Mouse (Mus musculus) heart, embryonic 15.5 days (tissue): Measurements from ENCODE around the gene Map3k10. TPM values are rescaled to one million over a fixed set of nuclear protein-coding genes. Genes with fewer than 3 reads are reported as not detected.

ENCODE experiments used
- ATAC-seq: fragments of 200-750 bp; cut with Nextera tagmentation; replicated peaks from 2 replicates; pipeline ENCODE4 v1.8.0; 2017; ENCODE audit warnings: low read depth, moderate TSS enrichment; ENCODE audit not compliant: insufficient number of reproducible peaks, insufficient read depth, low FRiP score
- H3K27ac ChIP-seq: fragments of 300-500 bp; sonication (generic); 2 replicates; pipeline ENCODE4 v1.5.1; 2015; ENCODE audit warnings: mild to moderate bottlenecking, inconsistent platforms
- H3K27me3 ChIP-seq: fragments of 300-500 bp; sonication (generic); 2 replicates; pipeline ENCODE4 v1.6.1; 2015; ENCODE audit warnings: inconsistent platforms
- H3K36me3 ChIP-seq: fragments of 300-500 bp; sonication (generic); 2 replicates; pipeline ENCODE4 v1.6.1; 2015; ENCODE audit warnings: mild to moderate bottlenecking, inconsistent platforms
- H3K4me1 ChIP-seq: fragments of 300-500 bp; sonication (generic); replicated peaks from 2 replicates; pipeline ENCODE4 v1.6.1; 2015; ENCODE audit warnings: inconsistent platforms
- H3K4me2 ChIP-seq: fragments of 300-500 bp; sonication (generic); 2 replicates; pipeline ENCODE4 v1.6.1; 2015; ENCODE audit warnings: inconsistent platforms, mild to moderate bottlenecking, moderate library complexity
- H3K4me3 ChIP-seq: fragments of 300-500 bp; sonication (generic); 2 replicates; pipeline ENCODE4 v1.5.1; 2015; ENCODE audit warnings: mild to moderate bottlenecking, inconsistent platforms
- H3K9ac ChIP-seq: fragments of 300-500 bp; sonication (generic); 2 replicates; pipeline ENCODE4 v1.6.1; 2015; ENCODE audit warnings: mild to moderate bottlenecking, inconsistent platforms
- H3K9me3 ChIP-seq: fragments of 300-500 bp; sonication (generic); replicated peaks from 2 replicates; pipeline ENCODE4 v1.6.1; 2016; ENCODE audit warnings: inconsistent platforms
- WGBS: fragments of 180-500 bp; shearing (Covaris S2); methylation state at CpG from one replicate; pipeline ENCODE4 v1.1.7; 2015; ENCODE audit warnings: mixed read lengths; 5-methylcytosine and 5-hydroxymethylcytosine counted together
- polyA plus RNA-seq: library from polyadenylated mRNA; unstranded; fragments of >200 nt; fragmentation: Nextera tagmentation; extraction: Ambion mirVana; gene quantifications from 2 replicates; pipeline ENCODE4 v1.2.1, GENCODE M21; 2015

Gene Map3k10
- 3.7 and 4.5 TPM in 2 replicates for polyA plus RNA-seq

GRCm38 (mm10) chr7:27674522-27675221, at the start of gene Map3k10:
TSS of gene Map3k10 (minus strand) at chr7:27674598.
- Histone ChIP-seq H3K4me3 (peak within 1 kb of the TSS; percentile 94), H3K36me3 (no peaks in the 10 kb centered on the region), H3K4me1 (peaks cover 22% of the 10 kb centered on the region), H3K9ac (peak within 1 kb of the TSS; percentile 85), H3K4me2 (peak within 1 kb of the TSS; percentile 99), H3K27ac (peak within 1 kb of the TSS; percentile 89), H3K27me3 (no peaks in the 10 kb centered on the region), H3K9me3 (no peaks in the 10 kb centered on the region)
- peak; percentile 97 for ATAC-seq
- WGBS: 1% methylated on average over 30 of the region's 31 CpGs

GRCm38 (mm10) chr7:27721951-27722350, 47.6 kb upstream of the Map3k10 start:
- no peak overlapping the region for H3K27ac ChIP-seq
- H3K4me3 ChIP-seq: no peak overlapping the region
- WGBS: 85% methylated on average over 8 of the region's 8 CpGs
- ATAC-seq: no peak
- H3K4me2 ChIP-seq: no peak overlapping the region
- H3K4me1 ChIP-seq: 0 out of 2 replicates have a peak, but pooled peaks cover 2% of the 10 kb centered on the region
- no peaks in the 10 kb centered on the region for H3K9me3 ChIP-seq
- H3K36me3 ChIP-seq: no peaks in the 10 kb centered on the region
- H3K27me3 ChIP-seq: no peaks in the 10 kb centered on the region; the same call in 1 of the 2 replicates
- H3K9ac ChIP-seq: no peak overlapping the region

- Histone ChIP-seq H3K4me1 (no peaks in the 10 kb centered on the region), H3K27me3 (no peaks in the 10 kb centered on the region), H3K4me3 (no peak overlapping the region), H3K9ac (no peak overlapping the region), H3K36me3 (no peaks in the 10 kb centered on the region), H3K4me2 (no peak overlapping the region), H3K27ac (no peak overlapping the region), H3K9me3 (peaks cover 7% of the 10 kb centered on the region; the same call in 1 of the 2 replicates)
- whole genome bisulfite sequencing: 75% methylated on average over 7 of the region's 7 CpGs
- no peak for ATAC-seq
Measured at GRCm38 (mm10) chr7:27710402-27710801, 36.0 kb upstream of the Map3k10 start.

GRCm38 (mm10) chr7:27696711-27697110, 22.3 kb upstream of the Map3k10 start:
- 44% methylated on average over 3 of the region's 3 CpGs for WGBS
- ATAC-seq: no peak

GRCm38 (mm10) chr7:27691076-27691475, 16.7 kb upstream of the Map3k10 start:
- 30% methylated on average over 5 of the region's 5 CpGs for WGBS
- H3K27ac ChIP-seq: no peak overlapping the region
- no peak overlapping the region for H3K4me2 ChIP-seq
- H3K9me3 ChIP-seq: no peaks in the 10 kb centered on the region
- peaks cover 12% of the 10 kb centered on the region for H3K4me1 ChIP-seq
- ATAC-seq: no peak
- no peak overlapping the region for H3K9ac ChIP-seq
- no peaks in the 10 kb centered on the region for H3K27me3 ChIP-seq
- no peak overlapping the region for H3K4me3 ChIP-seq
- H3K36me3 ChIP-seq: no peaks in the 10 kb centered on the region

More at GRCm38 (mm10) chr7:27696711-27697110, 22.3 kb upstream of the Map3k10 start:
- H3K36me3 ChIP-seq: no peaks in the 10 kb centered on the region
- H3K27ac ChIP-seq: no peak overlapping the region
- H3K9me3 ChIP-seq: no peaks in the 10 kb centered on the region
- no peak overlapping the region for H3K4me2 ChIP-seq
- no peaks in the 10 kb centered on the region for H3K27me3 ChIP-seq
- H3K4me1 ChIP-seq: no peaks in the 10 kb centered on the region
- no peak overlapping the region for H3K4me3 ChIP-seq
- H3K9ac ChIP-seq: no peak overlapping the region

GRCm38 (mm10) chr7:27688815-27689612, 14.6 kb upstream of the Map3k10 start, which contains the start of gene Zfp607b:
TSS of gene Zfp607b (plus strand) at chr7:27689340.
- under 1% methylated on average over 19 of the region's 19 CpGs for WGBS
- Histone ChIP-seq H3K36me3 (no peaks in the 10 kb centered on the region), H3K4me1 (peaks cover 17% of the 10 kb centered on the region), H3K4me3 (peak within 1 kb of the TSS; percentile 45), H3K9ac (peak within 1 kb of the TSS; percentile 50), H3K9me3 (no peaks in the 10 kb centered on the region), H3K4me2 (peak within 1 kb of the TSS; percentile 65), H3K27me3 (peaks cover 8% of the 10 kb centered on the region; the same call in 1 of the 2 replicates), H3K27ac (peak within 1 kb of the TSS; percentile 35)
- peak; percentile 100 for ATAC-seq

GRCm38 (mm10) chr7:27688246-27688788, 13.9 kb upstream of the Map3k10 start:
- peak overlapping the region; percentile 50 for H3K9ac ChIP-seq
- peak overlapping the region; percentile 45 for H3K4me3 ChIP-seq
- H3K27me3 ChIP-seq: peaks cover 13% of the 10 kb centered on the region; the same call in 1 of the 2 replicates
- 35% methylated on average over 14 of the region's 14 CpGs for WGBS
- no peaks in the 10 kb centered on the region for H3K9me3 ChIP-seq
- H3K4me2 ChIP-seq: peak overlapping the region; percentile 65
- peaks cover 17% of the 10 kb centered on the region for H3K4me1 ChIP-seq
- H3K27ac ChIP-seq: no peak overlapping the region
- H3K36me3 ChIP-seq: no peaks in the 10 kb centered on the region
- ATAC-seq: no peak

GRCm38 (mm10) chr7:27687836-27688235, 13.4 kb upstream of the Map3k10 start:
- 72% methylated on average over 3 of the region's 3 CpGs for WGBS
- Histone ChIP-seq H3K4me2 (peak overlapping the region; percentile 65; the same call in 1 of the 2 replicates), H3K27ac (no peak overlapping the region)

GRCm38 (mm10) chr7:27687043-27687442, 12.6 kb upstream of the Map3k10 start:
- 83% methylated on average over 1 of the region's 1 CpGs for WGBS
- no peaks in the 10 kb centered on the region for H3K9me3 ChIP-seq
- peaks cover 13% of the 10 kb centered on the region; the same call in 1 of the 2 replicates for H3K27me3 ChIP-seq
- peaks cover 17% of the 10 kb centered on the region for H3K4me1 ChIP-seq
- H3K36me3 ChIP-seq: no peaks in the 10 kb centered on the region
- H3K9ac ChIP-seq: no peak overlapping the region
- H3K4me3 ChIP-seq: no peak overlapping the region
- no peak for ATAC-seq
- no peak overlapping the region for H3K27ac ChIP-seq
- H3K4me2 ChIP-seq: no peak overlapping the region

More at GRCm38 (mm10) chr7:27687836-27688235, 13.4 kb upstream of the Map3k10 start:
- Histone ChIP-seq H3K36me3 (no peaks in the 10 kb centered on the region), H3K9me3 (no peaks in the 10 kb centered on the region), H3K4me3 (no peak overlapping the region), H3K27me3 (peaks cover 13% of the 10 kb centered on the region; the same call in 1 of the 2 replicates), H3K4me1 (peaks cover 17% of the 10 kb centered on the region), H3K9ac (no peak overlapping the region)
- ATAC-seq: no peak

GRCm38 (mm10) chr7:27685681-27686080, 11.3 kb upstream of the Map3k10 start:
- peaks cover 17% of the 10 kb centered on the region for H3K4me1 ChIP-seq
- H3K4me3 ChIP-seq: 0 out of 2 replicates have a peak overlapping the region, but pooled peaks have one; percentile 4
- H3K36me3 ChIP-seq: no peaks in the 10 kb centered on the region
- H3K27ac ChIP-seq: no peak overlapping the region
- H3K9me3 ChIP-seq: no peaks in the 10 kb centered on the region
- ATAC-seq: no peak
- no peak overlapping the region for H3K9ac ChIP-seq
- H3K4me2 ChIP-seq: peak overlapping the region; percentile 8; the same call in 1 of the 2 replicates
- 2% methylated on average over 6 of the region's 6 CpGs for WGBS
- H3K27me3 ChIP-seq: peaks cover 16% of the 10 kb centered on the region; the same call in 1 of the 2 replicates

- H3K4me1 ChIP-seq: peaks cover 17% of the 10 kb centered on the region
- 0 out of 2 replicates have a peak overlapping the region, but pooled peaks have one; percentile 4 for H3K4me3 ChIP-seq
- peaks cover 16% of the 10 kb centered on the region; the same call in 1 of the 2 replicates for H3K27me3 ChIP-seq
- peak overlapping the region; percentile 8; the same call in 1 of the 2 replicates for H3K4me2 ChIP-seq
- no peak for ATAC-seq
- H3K27ac ChIP-seq: no peak overlapping the region
- H3K9me3 ChIP-seq: no peaks in the 10 kb centered on the region
- WGBS: 31% methylated on average over 5 of the region's 5 CpGs
- H3K36me3 ChIP-seq: no peaks in the 10 kb centered on the region
- H3K9ac ChIP-seq: no peak overlapping the region
Measured at GRCm38 (mm10) chr7:27685220-27685619, 10.8 kb upstream of the Map3k10 start.
